Mouse (Mus musculus) adrenal gland, adult 2 months (tissue): ENCODE data around the gene Phkb. TPM values are rescaled to one million over a fixed set of nuclear protein-coding genes. Genes with fewer than 3 reads are reported as not detected.
"Not testable (repeated sequence)": the region's sequence is repeated elsewhere in the genome, so short reads cannot be mapped to it uniquely, and the experiment has no call there.

Experiments
- DNase-seq: peaks from one replicate; pipeline ENCODE4 v3.0.0; 2021
- long read RNA-seq: library from polyadenylated mRNA; stranded (forward); transcript quantifications from one replicate; pipeline ENCODE4 v2.0.0, GENCODE M21; 2021
- polyA plus RNA-seq: library from polyadenylated mRNA; depleted of rRNA; stranded (reverse); fragments of >200 nt; gene quantifications from 2 replicates; pipeline ENCODE4 v1.2.3, GENCODE M21; 2012; rRNA removed
- total RNA-seq, 2 experiments: library from RNA; stranded (reverse); gene quantifications; 2 replicates each; pipeline ENCODE4 v1.2.3; 2021

The Phkb gene
- 10 to 100 TPM; 51.3 to 63.1 TPM for total RNA-seq
- 2.1 and 3.0 TPM in 2 replicates for polyA plus RNA-seq
- long read RNA-seq, full-length matches to known transcripts = 4 of 29 reads
- long read RNA-seq, partial matches to known transcripts = 4 of 29 reads
- long read RNA-seq, other reads (novel, unspliced or antisense) = 21 of 29 reads

DNA sequence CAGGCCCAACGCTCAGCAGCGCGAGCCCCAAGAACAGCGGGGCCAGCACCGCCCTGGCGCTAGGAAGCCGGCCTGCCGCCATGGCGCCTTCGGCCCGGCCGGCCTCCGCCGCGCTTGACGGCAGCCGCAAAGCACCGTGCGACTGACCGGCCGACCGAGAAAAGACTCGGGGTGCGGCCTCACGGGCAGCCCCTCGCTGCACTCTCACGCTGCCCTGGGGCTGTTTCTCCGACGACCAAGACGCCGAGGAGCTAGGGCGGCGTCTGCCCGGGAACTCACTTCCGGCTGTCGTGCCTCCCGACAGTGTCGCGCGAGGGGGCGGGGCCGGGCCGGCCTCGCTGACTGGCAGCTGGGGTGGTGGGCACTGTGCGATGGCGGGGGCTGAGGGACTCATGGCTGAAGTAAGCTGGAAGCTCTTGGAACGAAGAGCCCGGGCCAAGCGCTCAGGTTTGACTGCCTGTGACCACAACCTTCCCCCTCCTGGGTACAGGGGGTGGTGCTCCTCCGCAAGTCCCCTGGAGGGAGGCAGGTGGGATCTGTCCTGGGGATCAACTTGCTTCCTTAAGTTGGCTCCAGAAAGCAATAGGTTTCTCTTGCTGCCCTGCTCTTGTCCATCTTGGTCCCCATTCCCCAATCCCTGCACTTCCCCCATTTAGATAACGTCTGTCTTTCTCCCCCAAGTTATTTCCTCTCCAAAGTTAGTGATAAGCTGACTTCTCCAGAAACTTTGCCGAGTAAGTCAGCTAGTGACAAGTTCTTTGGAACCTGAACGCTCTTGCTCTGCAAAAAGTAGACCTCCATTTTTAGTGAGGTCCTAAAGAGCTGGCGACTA, at the start of gene Phkb, which contains the start of gene Itfg1:
Gene Phkb, plus strand, starts transcription at position 303 of the 832 bp plus-strand sequence.
Gene Itfg1, minus strand, starts transcription at position 265 of the 832 bp plus-strand sequence.
- DNase-seq = peak; percentile 96

DNA sequence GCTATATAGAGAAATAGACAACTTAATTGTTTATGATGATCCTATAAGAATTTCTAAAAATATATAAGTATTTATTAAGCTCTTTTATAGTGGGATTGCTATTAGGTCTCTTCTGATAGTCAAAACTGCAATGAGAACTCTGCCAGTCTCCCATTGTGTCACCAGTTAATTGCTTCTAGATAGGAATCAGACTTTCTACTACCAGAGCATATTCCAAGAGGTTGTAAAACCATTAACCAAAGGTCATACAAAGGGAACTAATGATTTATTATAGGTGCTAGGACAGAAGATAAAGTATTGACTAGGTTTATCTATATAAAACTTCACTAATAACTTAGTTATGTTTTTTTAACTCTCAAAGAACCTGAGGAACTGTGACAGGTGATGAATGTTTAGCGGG, 44.4 kb upstream of the Phkb start:
- DNase-seq = not testable (repeated sequence)

DNA sequence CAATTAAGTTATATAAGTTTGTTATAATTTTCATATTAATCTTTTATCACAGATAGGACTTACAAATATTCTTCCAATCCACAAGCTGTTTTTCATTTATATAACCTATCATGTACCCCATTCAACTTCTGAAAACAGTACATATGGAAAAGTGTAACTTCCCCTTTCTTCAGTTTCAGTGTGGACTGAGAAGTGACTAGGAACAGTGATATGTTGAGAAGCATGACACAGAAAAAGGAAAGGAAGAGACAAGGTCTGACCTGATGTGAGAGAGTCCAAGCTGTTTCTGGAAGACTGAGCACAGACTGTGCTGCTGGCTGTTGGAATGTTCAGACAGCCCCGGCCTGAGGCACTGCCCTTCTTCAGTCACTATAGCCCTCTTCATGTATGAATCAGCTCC, 40.6 kb upstream of the Phkb start:
- DNase-seq = no peak

DNA sequence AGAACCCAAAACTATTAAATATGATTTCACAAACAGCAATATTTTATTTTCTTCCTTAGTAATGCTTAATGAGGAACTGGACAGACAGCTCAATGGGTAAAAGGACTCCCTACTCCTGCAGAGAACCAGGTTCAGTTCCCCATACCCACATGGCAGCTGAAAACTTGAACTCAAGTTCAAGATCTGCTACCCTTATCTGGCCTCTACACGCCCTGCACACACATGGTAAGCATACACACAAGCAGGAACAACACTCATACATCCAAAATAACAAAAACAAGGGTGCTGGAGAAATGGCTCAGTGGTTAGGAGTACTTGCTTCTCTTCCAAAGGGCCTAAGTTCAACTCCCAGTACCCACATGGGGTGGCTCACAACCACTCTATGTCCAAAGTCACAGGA, 39.4 kb upstream of the Phkb start:
- DNase-seq = no peak

DNA sequence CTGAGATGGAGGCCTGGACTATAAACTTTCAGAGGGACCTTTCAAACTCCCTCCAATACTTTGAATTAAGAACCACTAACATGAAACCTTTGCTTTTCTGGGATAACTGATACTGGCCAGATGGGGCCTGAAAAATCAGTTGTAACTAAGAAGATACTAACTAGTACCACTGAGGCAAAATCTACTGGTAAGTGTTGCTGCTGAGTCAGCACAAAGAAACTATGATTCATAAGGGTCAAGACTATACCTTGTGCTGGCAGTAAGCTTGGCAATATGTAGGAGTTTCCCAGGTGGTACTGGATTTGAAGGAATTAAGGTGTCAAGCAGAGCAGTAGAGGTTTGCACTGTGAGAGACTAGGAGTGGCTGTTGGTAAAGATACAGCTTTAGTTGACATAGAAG, 27.1 kb upstream of the Phkb start:
- DNase-seq = no peak

DNA sequence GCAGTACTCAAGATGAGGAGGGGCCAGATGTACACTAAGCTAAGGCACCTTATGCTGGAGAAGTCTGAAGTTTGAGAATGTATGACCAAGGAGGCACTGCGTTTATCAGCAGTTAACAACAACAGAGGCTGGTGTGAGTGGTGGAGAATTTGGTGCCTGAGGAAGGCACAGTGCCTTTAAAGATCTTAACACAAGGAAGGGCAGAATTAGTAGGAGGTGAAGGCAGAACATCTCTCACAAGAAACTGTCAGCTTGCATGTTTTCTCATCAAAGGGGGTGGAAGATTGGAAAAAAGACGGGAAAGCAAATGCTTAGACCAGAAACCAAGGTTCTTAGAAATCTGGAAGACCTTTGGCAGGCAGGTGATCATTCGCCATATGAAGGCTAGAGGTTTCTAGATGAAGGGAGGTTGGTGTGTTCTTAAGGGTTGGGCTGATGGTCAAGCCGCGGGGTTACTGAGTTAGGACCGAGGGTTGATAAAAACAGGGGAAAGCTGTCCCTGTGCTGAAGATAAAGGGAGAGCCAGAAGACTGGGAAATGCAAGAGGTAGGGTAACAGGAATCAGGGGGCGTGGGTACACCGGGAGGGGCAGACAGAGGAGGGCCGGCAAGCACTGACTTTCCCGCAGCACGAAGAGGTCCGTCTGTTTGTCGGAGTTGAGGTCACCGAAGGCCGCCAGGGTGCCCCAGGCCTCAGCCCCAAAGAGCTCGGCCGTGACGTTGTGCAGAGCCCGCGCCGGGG, 673 bp upstream of the Phkb start:
- no peak for DNase-seq

DNA sequence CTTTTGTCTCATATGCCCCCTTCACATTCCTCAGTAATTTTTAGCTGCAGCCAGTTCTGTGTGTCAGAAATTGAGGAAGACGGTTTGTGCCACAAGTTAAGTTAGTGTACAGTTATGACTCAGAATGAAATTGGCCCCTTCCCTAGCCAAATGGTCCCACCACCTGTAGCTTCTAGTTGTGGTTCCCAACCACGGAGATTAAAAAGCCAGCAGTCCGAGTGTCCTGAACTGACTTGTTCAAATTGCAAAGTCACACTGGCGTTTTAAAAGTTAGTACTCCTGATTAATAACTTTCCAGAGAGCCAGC, 683 bp downstream of the Phkb start:
- DNase-seq = peak; percentile 39

DNA sequence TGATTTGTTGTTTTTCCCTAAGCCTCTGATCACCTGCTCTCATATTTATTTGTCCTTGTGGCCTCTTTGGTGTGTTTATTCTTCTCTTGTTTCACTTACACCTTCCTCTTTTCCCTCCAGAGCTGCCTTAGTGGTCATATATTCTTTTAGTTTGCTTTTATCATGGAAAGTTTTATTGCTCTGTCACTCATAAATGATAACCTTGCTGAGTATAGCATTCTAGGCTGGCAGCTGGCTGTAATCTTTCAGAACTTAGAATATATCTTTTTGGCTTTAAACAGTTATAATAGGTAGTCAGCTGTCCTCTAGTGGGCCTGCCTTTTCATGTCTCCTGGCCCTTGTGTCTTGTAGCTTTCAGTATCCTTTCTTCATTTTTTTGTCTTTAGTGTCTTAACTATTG, 5.1 kb downstream of the Phkb start:
- DNase-seq = no peak

DNA sequence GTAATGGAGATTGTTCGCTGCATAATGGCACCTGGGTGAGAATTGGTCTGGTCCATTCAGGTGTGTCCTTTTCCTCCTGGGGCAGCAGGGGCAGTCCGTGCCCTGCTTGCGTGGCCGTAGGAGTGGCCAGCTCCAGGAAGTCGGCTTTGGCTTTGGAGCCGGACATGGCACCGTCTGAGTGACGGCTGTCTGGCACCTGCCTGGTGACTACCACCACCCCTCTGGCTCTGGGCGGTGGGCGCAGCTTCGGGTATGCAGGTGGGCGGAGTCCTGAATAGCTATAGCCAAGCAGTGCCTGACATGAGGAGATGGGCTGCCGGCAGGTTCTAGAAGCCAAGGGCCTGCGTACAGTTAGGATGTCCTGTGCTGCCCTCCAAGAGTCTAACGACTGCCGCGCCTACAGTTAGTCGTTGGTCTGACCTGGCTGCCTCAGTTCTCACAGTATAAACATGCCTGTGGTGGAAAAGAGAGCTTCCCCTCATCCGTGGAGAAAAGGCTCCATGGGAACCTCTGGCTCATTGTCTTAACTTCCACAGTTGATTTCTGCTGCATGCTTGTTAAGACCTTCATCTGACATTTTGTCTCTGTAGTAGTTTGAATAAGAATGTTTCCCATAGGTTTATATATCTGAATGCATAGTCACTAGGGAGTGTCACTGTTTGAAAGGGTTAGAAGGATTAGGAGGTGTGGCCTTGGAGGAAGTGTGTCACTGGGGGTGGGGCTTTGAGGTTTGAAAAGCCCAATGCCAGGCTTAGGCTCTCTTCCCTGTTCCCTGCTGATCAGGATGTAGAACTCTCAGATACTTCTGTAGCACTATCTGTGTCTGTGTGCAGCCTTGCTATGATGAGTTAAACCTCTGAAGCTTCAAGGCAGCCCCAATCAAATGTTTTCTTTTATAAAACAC, 13.7 kb downstream of the Phkb start:
- DNase-seq = no peak

DNA sequence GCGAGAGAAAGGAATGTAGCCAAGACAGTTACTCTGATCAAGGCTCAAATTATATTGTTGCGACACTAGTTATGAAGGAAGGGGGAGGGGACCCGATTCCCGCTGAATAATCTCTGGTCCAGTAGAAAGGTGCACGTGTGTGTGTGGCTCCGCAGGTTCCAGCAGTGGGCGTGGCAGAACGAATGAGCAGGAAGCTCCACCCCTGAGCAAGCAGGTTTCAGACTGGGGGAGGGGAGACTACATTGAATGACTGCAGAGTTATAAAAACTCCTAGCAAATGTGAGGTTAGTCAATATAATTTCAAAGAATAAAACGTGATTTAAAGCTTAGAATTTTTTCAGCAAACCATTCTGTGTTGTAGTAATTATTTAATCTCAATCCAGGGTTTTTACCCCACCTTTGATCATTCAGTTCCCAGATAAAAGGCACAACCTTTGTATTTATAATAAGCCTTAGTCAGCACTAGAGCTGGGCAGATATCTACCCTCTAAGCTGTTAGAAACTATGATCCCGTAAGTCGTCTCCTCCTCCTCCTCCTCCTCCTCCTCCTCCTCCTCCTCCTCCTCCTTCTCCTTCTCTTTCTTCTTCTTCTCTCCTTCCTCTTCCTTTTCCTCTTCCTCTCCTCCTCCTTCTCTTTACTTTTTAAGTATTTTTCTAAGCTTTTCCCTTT, 16.6 kb downstream of the Phkb start:
- not testable (repeated sequence) for DNase-seq

DNA sequence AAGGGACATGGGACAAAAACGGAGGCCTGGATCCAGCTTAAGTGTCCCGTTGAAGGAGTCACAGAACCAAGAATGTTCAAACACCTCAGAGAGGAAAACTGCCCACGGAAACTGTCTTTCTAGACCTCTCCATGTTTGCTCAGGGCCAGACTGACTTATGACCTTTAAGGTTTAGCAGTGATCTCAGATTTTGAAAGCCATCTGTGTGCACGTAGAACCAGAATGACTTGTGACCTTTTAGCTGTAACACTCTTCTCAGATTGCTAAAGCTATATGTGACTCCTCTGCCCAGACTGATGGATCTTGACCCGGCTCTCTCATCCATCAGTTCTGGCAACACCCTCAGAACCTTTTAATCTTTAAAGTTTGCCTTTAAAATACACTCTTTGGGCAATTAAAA, 19.9 kb downstream of the Phkb start:
- DNase-seq = no peak

DNA sequence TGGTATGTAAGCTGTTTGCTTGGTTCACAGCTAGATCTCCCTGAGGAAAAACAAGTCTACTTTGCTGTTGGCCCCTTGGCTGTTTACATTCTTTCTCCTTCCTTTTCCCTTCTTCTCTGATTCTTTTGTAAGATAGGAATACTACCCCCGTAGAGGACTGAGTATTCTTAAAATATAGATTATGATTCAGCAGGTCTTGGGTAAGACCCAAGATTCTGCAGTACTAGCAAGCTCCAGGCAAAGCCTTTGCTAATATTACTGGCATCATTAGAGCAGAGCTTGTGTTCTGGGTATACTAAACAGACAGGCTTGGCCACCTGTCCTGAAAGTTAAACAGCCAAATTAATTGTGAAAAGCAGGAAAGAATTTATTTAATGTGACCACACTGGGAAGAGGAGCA, 21.6 kb downstream of the Phkb start:
- DNase-seq = no peak

DNA sequence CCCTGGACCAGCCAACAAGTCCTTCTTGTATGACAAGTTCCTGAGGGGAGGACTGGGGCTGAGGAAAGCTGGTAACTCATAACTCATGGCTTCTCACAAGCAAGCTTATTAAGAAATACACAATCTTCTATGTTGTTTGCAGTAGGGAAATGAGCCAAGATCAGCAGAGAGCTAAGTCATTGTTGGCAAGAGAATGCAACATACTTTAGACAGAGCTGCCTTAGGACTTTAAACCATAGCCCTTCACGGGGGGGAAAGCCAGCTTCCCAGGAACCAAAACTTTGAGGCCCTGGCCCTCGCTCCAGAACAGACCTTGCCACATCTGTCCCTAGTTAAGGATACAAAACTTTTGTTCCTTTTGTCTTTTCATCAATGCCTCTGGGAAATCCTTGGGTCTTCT, 30.9 kb downstream of the Phkb start:
- DNase-seq = peak; percentile 31

DNA sequence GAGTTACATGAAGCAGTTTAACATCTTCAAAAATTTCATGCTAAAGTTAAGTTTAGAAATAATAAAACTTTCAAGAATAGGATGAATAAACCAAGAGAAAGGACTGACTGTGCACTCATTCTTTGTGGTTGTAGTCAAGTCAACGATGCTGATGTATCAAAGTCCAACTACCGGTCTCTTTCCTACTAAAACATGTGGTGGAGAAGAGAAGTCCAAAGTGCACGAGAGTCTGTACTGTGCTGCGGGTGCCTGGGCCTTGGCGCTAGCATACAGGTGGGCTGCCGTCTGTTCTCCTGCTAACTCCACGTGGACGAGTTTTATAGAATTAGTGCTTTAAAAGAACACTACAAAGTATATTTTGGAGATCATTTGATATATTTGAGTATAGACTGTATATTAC, 37.2 kb downstream of the Phkb start:
- DNase-seq = no peak

DNA sequence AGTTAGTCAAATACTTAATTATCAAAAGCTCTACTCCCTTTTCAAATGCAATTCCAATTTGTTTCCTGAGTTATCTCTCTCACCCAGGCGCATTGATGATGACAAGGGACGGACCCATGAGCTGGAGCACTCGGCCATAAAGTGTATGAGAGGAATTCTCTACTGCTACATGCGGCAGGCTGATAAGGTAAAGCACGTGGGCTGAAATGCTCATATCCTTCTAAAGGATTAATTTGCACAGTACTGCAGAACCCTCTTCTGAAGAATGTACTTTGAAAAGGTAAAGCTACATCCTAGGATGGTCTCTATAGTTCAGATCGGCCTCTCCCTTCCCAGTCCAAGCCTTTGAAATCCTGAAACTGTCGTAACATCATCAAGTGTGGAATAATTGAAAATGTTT, 38.9 kb downstream of the Phkb start:
- DNase-seq = no peak

DNA sequence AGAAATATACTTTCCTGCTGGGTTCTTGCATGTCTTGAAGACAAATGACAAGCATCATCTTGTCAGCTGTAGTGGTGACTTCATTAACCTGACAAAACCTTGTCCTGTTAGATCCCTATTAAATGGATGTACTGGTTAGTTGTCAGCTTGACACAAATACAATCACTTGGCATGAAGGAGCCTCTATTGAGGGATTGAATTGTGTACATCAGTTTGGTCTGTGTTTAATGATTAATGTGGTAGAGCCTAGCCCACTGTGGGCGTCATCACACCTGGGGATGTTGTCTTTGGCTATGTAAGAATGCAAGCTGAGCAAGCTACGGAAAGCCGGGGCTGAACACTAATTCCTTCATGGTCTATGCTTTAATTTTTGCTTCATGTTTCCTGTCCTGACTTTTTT, 44.1 kb downstream of the Phkb start:
- DNase-seq = no peak

DNA sequence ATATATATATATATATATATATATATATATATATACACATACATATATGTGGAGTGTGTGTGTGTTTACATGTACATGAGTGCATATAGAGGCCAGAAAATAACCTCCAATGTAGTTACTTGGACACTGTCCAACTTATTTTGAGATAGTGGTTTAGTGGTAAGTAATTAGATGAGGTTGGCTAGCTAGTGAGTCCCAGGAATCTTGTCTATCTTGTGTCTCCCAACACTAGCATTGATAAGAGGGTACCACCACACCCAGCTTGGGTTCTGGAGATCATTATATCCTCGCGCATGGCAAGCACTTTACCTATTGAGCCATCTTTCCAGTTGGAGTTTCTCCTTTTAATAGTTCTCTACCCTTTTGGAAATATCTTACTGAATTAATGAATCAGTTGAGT, 56.9 kb downstream of the Phkb start:
- no peak for DNase-seq

DNA sequence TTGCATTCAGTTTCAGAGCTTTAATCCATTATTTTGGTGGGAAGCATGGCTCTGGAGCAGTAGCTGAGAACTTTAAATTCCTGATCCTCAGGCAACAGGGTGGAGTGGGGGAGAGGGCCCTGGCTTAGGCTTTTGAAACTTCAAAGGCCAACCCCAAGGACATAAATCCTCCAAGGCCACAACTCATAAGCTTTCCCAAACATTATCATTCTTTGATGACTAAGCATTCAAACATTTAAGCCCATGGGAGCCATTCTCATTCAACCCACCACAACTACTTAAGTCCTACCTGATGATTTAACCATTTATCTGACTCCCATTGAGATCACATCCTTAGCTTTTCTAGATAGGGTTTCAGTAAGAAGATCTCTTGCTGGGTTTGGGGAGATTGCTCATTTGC, 84.2 kb downstream of the Phkb start:
- DNase-seq = peak; percentile 26

DNA sequence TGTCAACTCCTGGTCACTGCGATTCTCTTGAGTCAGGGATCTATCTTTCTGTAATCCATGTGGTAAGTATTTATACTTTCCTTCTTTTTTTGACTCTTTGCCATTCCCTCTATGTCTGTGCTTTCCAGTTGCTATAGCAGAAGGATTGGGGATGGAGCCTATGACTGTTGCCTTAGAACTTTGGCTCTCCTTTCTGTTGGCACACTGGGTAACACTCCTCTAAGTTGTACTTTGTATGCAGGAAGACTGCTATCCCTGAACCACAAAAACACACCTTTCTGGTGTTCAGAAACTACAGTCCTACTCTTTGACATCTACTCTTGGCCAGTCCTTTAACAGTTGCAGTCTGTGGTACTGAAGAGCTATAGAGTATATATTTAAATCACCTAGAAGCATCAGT, 84.8 kb downstream of the Phkb start:
- DNase-seq = no peak

DNA sequence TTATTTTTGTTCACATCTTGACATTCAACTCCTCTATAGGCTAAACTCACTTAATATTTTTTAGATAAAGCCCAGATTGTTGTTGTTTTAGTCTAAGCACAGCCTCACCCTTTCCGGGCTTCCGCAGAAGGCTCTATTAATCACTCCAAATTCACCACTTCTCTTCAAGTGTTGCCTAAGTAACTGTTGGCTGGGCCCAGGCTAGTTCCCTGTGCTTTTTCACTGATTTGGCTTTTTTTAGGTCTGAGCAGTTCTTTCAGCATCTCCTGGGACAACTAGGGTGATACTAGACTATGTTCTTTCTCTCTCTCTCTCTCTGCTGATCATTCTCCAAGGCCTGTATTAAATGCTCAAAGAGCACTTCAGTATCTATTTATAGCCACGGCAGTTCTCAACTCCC, 85.3 kb downstream of the Phkb start:
- peak; percentile 6 for DNase-seq

DNA sequence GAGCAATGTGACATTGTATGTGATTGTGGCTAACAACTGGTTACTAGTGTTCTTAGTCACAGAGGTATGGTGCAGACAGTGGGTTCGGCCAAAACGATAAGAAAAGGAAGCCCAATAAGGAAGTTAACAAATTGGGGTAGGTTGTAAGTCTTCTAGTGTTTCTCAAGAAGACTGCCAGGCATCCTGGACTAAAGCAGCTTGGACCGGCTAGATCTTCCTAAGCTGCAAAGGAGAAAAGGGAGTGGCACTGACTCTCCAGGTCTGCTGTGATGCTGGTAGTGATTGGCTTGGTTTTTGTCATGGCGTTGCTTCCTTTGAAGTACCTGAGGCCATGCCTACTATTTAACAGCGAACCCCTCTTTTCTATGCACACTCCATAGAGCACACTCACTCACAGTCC, 95.4 kb downstream of the Phkb start:
- DNase-seq = no peak

DNA sequence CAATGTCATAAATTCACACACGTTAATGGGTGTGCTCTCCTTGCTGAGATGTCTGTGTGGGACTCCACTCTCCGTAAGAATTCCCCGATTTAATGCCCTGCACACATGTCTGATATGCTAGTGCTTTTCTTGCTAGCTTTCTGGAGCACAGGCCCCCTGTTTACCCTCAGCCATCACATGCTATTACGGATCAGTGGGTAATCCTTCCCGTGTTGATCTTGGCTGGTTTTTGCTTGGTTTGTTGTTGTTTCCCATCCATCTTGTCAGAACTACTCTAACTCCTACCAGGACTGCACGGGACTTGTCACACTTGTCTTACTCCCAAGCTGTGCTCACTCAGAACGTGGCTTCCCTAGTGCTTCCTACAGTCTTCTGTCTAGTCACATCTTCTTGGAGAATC, 96.6 kb downstream of the Phkb start:
- DNase-seq = no peak
